Mouse (Mus musculus) MEL (cell line): ENCODE measurements around the gene Phgdh.

ENCODE experiments used
- CTCF ChIP-seq, 3 experiments: IDR thresholded peaks in 2 of 3; conservative IDR thresholded peaks in 1 of 3; 2 replicates each; pipeline ENCODE4 v1.5.1; 2011 to 2012; ENCODE audit warnings: low read length in 3 of 3, low read depth in 2 of 3, mild to moderate bottlenecking in 2 of 3, improper control_type of control experiment in 1 of 3, inconsistent platforms in 1 of 3, mixed read lengths in 1 of 3, moderate library complexity in 1 of 3; ENCODE audit not compliant: control insufficient read depth in 1 of 3, insufficient read depth in 1 of 3, poor library complexity in 1 of 3, severe bottlenecking in 1 of 3
- GATA1 ChIP-seq: IDR thresholded peaks from 2 replicates; pipeline ENCODE4 v1.6.1; 2011; ENCODE audit warnings: low read depth, low read length, improper control_type of control experiment
- MAFK ChIP-seq: IDR thresholded peaks from 2 replicates; pipeline ENCODE4 v1.6.1; 2011; ENCODE audit warnings: low read depth, mild to moderate bottlenecking, low read length, improper control_type of control experiment, borderline replicate concordance
- MAX ChIP-seq: IDR thresholded peaks from 2 replicates; pipeline ENCODE4 v1.6.1; 2011; ENCODE audit warnings: low read length, improper control_type of control experiment
- POLR2A ChIP-seq, 2 experiments: IDR thresholded peaks; 2 replicates each; pipeline ENCODE4 v1.6.1; 2011 to 2012; ENCODE audit warnings: low read length in 2 of 2, mild to moderate bottlenecking in 2 of 2, control low read depth in 1 of 2, improper control_type of control experiment in 1 of 2, low read depth in 1 of 2, moderate library complexity in 1 of 2; ENCODE audit not compliant: control insufficient read depth in 1 of 2, insufficient read depth in 1 of 2, poor library complexity in 1 of 2
- POLR2AphosphoS2 ChIP-seq: IDR thresholded peaks from 2 replicates; pipeline ENCODE4 v1.6.1; 2011; ENCODE audit warnings: low read length, improper control_type of control experiment
- USF1 ChIP-seq: IDR thresholded peaks from 2 replicates; pipeline ENCODE4 v1.6.1; 2014; ENCODE audit warnings: low read depth, mild to moderate bottlenecking, inconsistent platforms, low read length, improper control_type of control experiment, moderate library complexity
- ZKSCAN1 ChIP-seq: IDR thresholded peaks from 2 replicates; pipeline ENCODE4 v1.6.1; 2012; ENCODE audit warnings: low read depth, mild to moderate bottlenecking, inconsistent platforms, low read length, improper control_type of control experiment, moderate library complexity

- no peak for TF ChIP-seq POLR2A (IDR thresholded peaks at IDR 0.05; ENCODE audit: control insufficient read depth in 1 of 2, insufficient read depth in 1 of 2, low read depth in 1 of 2, low read length in 2 of 2, poor library complexity in 1 of 2)
- TF ChIP-seq POLR2AphosphoS2 = no peak
- TF ChIP-seq MAFK = no peak
- no peak for TF ChIP-seq GATA1
- TF ChIP-seq CTCF (IDR thresholded peaks at IDR 0.05 in 2 of 3, conservative IDR thresholded peaks at IDR 0.05 in 1 of 3; ENCODE audit: control insufficient read depth in 1 of 3, insufficient read depth in 1 of 3, low read depth in 2 of 3, low read length in 3 of 3, poor library complexity in 1 of 3, severe bottlenecking in 1 of 3) = no peak
- no peak for TF ChIP-seq USF1
- TF ChIP-seq ZKSCAN1 = no peak
- TF ChIP-seq MAX = no peak
These were observed 35.2 kb upstream of the Phgdh start for GRCm38 (mm10) chr3:98374980-98375379.
